In the genomic region with DNA sequence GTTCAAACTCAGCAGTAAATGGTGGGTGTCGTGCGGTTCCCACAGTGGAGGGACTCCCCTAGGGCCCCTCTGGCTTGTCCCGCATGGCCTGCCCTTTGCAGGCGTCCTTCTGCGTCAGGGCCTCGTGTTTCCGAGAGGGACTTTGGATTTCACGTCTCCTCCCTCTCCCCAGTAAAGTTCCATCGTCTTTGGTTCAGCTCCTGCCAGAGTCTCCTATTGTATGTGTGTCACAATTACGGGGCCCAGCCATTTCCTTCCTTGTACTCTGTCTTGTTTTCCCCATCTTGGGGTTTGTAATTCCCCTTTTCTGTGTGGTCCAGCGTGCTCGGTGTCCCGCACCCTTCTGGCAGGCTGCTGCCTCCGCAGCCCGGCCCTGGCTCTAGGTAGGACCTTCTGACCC, we compare ENCODE assay signal across 11 mouse cellular contexts. TPM values are rescaled to one million over a fixed set of nuclear protein-coding genes. Genes with fewer than 3 reads are reported as not detected.
DNase-seq lines count a peak whose midpoint lies in the region; ATAC-seq lines count a peak whose summit lies in the region.
"Had no signal": no experiment of that assay in that cellular context is flagged by ENCODE, and none has a peak within 500 bp of the region (broad histone marks: within the 10 kb centered on the region; RNA-seq: fewer than 3 reads in every experiment).

No protein-coding gene starts in this region.

- H3K4me1 ChIP-seq in heart, embryonic 12.5 days (replicated peaks): peaks cover 80% of the 10 kb centered on the region
- H3K4me1 ChIP-seq in liver, embryonic 12.5 days: peaks cover 87% of the 10 kb centered on the region

- DNase-seq in heart, adult 11 months: peak; percentile 95
- no peak for DNase-seq in liver
- peak; percentile 51 for DNase-seq in induced T-regulatory cell, adult 2 months (ENCODE audit: low read depth)
- no peak for DNase-seq in layer of hippocampus, postnatal 14 days (ENCODE audit: low spot score in 2 of 2)
- DNase-seq in cerebellum, postnatal 36 days: no peak
- DNase-seq: cerebellum, postnatal 10 days; kidney, adult 8-10 months had no signal

- no peaks in the 10 kb centered on the region for H3K27me3 ChIP-seq in heart, embryonic 12.5 days (replicated peaks)
- H3K27me3 ChIP-seq in liver, embryonic 12.5 days (replicated peaks): no peaks in the 10 kb centered on the region

- 0 out of 2 replicates have a peak, but pooled peaks cover 4% of the 10 kb centered on the region for H3K36me3 ChIP-seq in heart, embryonic 12.5 days
- H3K36me3 ChIP-seq in liver, embryonic 12.5 days: 0 out of 2 replicates have a peak, but pooled peaks cover under 1% of the 10 kb centered on the region

- WGBS in heart, embryonic 12.5 days: 71% methylated on average over 15 of the region's 15 CpGs
- WGBS in liver, embryonic 12.5 days (ENCODE audit: insufficient replicate concordance): 68% methylated on average over 15 of the region's 15 CpGs

- H3K4me2 ChIP-seq in heart, embryonic 12.5 days: no peak overlapping the region
- H3K4me2 ChIP-seq in liver, embryonic 12.5 days: no peak overlapping the region
- H3K4me2 ChIP-seq: midbrain, embryonic 11.5 days had no signal

- H3K9me3 ChIP-seq in heart, embryonic 12.5 days (replicated peaks): no peaks in the 10 kb centered on the region
- no peaks in the 10 kb centered on the region for H3K9me3 ChIP-seq in liver, embryonic 12.5 days (replicated peaks)

- no peak overlapping the region for H3K27ac ChIP-seq in heart, embryonic 12.5 days (ENCODE audit: poor library complexity, severe bottlenecking)
- peak overlapping the region; percentile 10; the same call in 1 of the 2 replicates for H3K27ac ChIP-seq in liver, embryonic 12.5 days

- H3K9ac ChIP-seq in heart, embryonic 12.5 days: no peak overlapping the region
- H3K9ac ChIP-seq in liver, embryonic 12.5 days: no peak overlapping the region

- ATAC-seq in heart, embryonic 12.5 days (ENCODE audit: insufficient number of reproducible peaks, low FRiP score): no peak
- ATAC-seq in liver, embryonic 12.5 days: no peak
- ATAC-seq in megakaryocyte progenitor cell, adult 5-6 weeks (replicated peaks; ENCODE audit: poor library complexity): peak; percentile 15

- H3K4me3 ChIP-seq in heart, embryonic 12.5 days: no peak overlapping the region
- H3K4me3 ChIP-seq in liver, embryonic 12.5 days: no peak overlapping the region

RNA-seq across cellular contexts. Expression of a gene that starts 20.2 kb away (rescaled TPM):
- 7.3 and 9.9 TPM in 2 replicates for polyA plus RNA-seq in heart, embryonic 12.5 days (2016; fragmentation: Nextera tagmentation; extraction: Ambion mirVana)
- polyA plus RNA-seq in liver, embryonic 12.5 days (2016; fragmentation: Nextera tagmentation; extraction: Ambion mirVana): 6.8 and 7.4 TPM in 2 replicates
- total RNA-seq in megakaryocyte progenitor cell, adult 5-6 weeks (2015): 5.6 and 6.8 TPM in 2 replicates
- 4.7 and 8.0 TPM in 2 replicates for total RNA-seq in megakaryocyte progenitor cell, adult 5-6 weeks (2017)
- 10 to 100 TPM; 18.3 to 19.1 TPM for total RNA-seq in layer of hippocampus, postnatal 14 days (2021)

RNA-seq across cellular contexts. Expression of a gene that starts 42.2 kb away (rescaled TPM):
- polyA plus RNA-seq in heart, embryonic 12.5 days (2016; fragmentation: Nextera tagmentation; extraction: Ambion mirVana): 5.8 and 7.2 TPM in 2 replicates
- polyA plus RNA-seq in liver, embryonic 12.5 days (2016; fragmentation: Nextera tagmentation; extraction: Ambion mirVana): 3.1 and 4.1 TPM in 2 replicates
- 14.1 and 18.1 TPM in 2 replicates for total RNA-seq in megakaryocyte progenitor cell, adult 5-6 weeks (2015)
- 8.4 and 8.5 TPM in 2 replicates for total RNA-seq in megakaryocyte progenitor cell, adult 5-6 weeks (2017)
- 10 to 100 TPM; 37.9 to 39.7 TPM for total RNA-seq in layer of hippocampus, postnatal 14 days (2021)

Comparison
In these comparisons a context has a peak if more than half of its experiments do, and no peak if none do; other contexts are left out.
1. DNase-seq: peak in heart, adult 11 months (single experiment) and induced T-regulatory cell, adult 2 months (single experiment); none in liver (single experiment), layer of hippocampus, postnatal 14 days (0 of 2) and cerebellum, postnatal 36 days (0 of 2).